Mouse (Mus musculus) heart, embryonic 11.5 days (tissue): ENCODE results near the gene Nedd9. TPM values are rescaled to one million over a fixed set of nuclear protein-coding genes. Genes with fewer than 3 reads are reported as not detected.

ENCODE experiments used
- ATAC-seq: fragments of 200-750 bp; cut with Nextera tagmentation; replicated peaks from 2 replicates; pipeline ENCODE4 v1.8.0; 2017; ENCODE audit warnings: moderate library complexity; ENCODE audit not compliant: insufficient number of reproducible peaks, low FRiP score, low TSS enrichment
- H3K27ac ChIP-seq: fragments of 300-500 bp; sonication (generic); 2 replicates; pipeline ENCODE4 v1.5.1; 2014; ENCODE audit warnings: mild to moderate bottlenecking, low read depth, low read length
- H3K27me3 ChIP-seq: fragments of 300-500 bp; sonication (generic); 2 replicates; pipeline ENCODE4 v1.6.1; 2014; ENCODE audit warnings: mild to moderate bottlenecking, low read length, mixed read lengths; ENCODE audit not compliant: control insufficient read depth, insufficient read depth
- H3K36me3 ChIP-seq: fragments of 300-500 bp; sonication (generic); 2 replicates; pipeline ENCODE4 v1.6.1; 2014; ENCODE audit warnings: mild to moderate bottlenecking, low read length, moderate library complexity, mixed read lengths; ENCODE audit not compliant: control insufficient read depth, insufficient read depth
- H3K4me1 ChIP-seq: fragments of 300-500 bp; sonication (generic); 2 replicates; pipeline ENCODE4 v1.6.1; 2014; ENCODE audit warnings: low read length; ENCODE audit not compliant: control insufficient read depth, insufficient read depth
- H3K4me2 ChIP-seq: fragments of 300-500 bp; sonication (generic); 2 replicates; pipeline ENCODE4 v1.6.1; 2014; ENCODE audit warnings: mild to moderate bottlenecking, moderate library complexity
- H3K4me3 ChIP-seq: fragments of 300-500 bp; sonication (generic); 2 replicates; pipeline ENCODE4 v1.5.1; 2014; ENCODE audit warnings: low read depth, low read length
- H3K9ac ChIP-seq: fragments of 300-500 bp; sonication (generic); 2 replicates; pipeline ENCODE4 v1.6.1; 2014; ENCODE audit warnings: mild to moderate bottlenecking, low read depth, low read length, moderate library complexity
- H3K9me3 ChIP-seq: fragments of 300-500 bp; sonication (generic); replicated peaks from 2 replicates; pipeline ENCODE4 v1.6.1; 2016; ENCODE audit warnings: low read length; ENCODE audit not compliant: control insufficient read depth
- WGBS: fragments of 180-500 bp; shearing (Covaris S2); extraction: QIAGEN DNeasy Blood & Tissue Kit; methylation state at CpG from one replicate; pipeline ENCODE4 v1.1.7; 2014; ENCODE audit not compliant: insufficient replicate concordance; 5-methylcytosine and 5-hydroxymethylcytosine counted together
- polyA plus RNA-seq: library from polyadenylated mRNA; unstranded; fragments of >200 nt; fragmentation: Nextera tagmentation; extraction: Ambion mirVana; gene quantifications from 2 replicates; pipeline ENCODE4 v1.2.1, GENCODE M21; 2014

Gene Nedd9
- polyA plus RNA-seq, 1 experiment from 2014 or later: 19.2 TPM

DNA sequence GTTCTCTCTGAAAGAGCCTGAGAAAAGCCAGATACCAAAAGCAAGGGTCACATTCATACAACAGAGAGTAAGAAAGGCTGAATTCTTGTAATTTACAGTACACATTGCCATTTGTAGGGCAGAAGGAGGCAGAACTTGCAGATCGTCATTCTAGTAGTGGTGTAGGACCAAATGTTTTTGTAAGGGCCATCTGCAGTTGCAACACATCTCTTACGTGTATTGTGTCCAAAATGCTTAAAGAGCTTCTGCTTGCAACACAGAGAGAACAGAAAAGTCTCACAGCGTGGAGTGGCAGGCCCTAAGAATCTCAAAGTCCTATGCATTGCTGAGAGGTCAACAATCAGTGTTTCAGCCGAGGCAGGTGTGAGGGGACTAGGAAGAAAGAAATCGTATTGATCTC is 18.9 kb downstream of the Nedd9 start:
- no peak overlapping the region for H3K9ac ChIP-seq
- ATAC-seq: no peak
- no peak overlapping the region for H3K27ac ChIP-seq
- no peak overlapping the region for H3K4me3 ChIP-seq
- H3K9me3 ChIP-seq: no peaks in the 10 kb centered on the region
- WGBS: 71% methylated on average over 5 of the region's 5 CpGs
- H3K36me3 ChIP-seq: no peaks in the 10 kb centered on the region
- no peak overlapping the region for H3K4me2 ChIP-seq
- H3K4me1 ChIP-seq: no peaks in the 10 kb centered on the region
- peaks cover 14% of the 10 kb centered on the region; the same call in 1 of the 2 replicates for H3K27me3 ChIP-seq

GRCm38 (mm10) chr13:41467036-41467435 is 20.1 kb downstream of the Nedd9 start:
- no peaks in the 10 kb centered on the region for H3K9me3 ChIP-seq
- H3K4me1 ChIP-seq: no peaks in the 10 kb centered on the region
- no peak overlapping the region for H3K4me2 ChIP-seq
- no peak overlapping the region for H3K9ac ChIP-seq
- no peak for ATAC-seq
- peaks cover 20% of the 10 kb centered on the region for H3K27me3 ChIP-seq
- no peak overlapping the region for H3K4me3 ChIP-seq
- 48% methylated on average over 2 of the region's 2 CpGs for WGBS
- H3K27ac ChIP-seq: no peak overlapping the region
- no peaks in the 10 kb centered on the region for H3K36me3 ChIP-seq

- Histone ChIP-seq H3K4me1 (no peaks in the 10 kb centered on the region), H3K4me2 (no peak overlapping the region), H3K9ac (no peak overlapping the region), H3K4me3 (no peak overlapping the region), H3K27ac (peak overlapping the region; percentile 62; the same call in 1 of the 2 replicates), H3K36me3 (no peaks in the 10 kb centered on the region), H3K9me3 (no peaks in the 10 kb centered on the region), H3K27me3 (peaks cover 24% of the 10 kb centered on the region)
- 93% methylated on average over 4 of the region's 4 CpGs for WGBS
- ATAC-seq: no peak
These were observed 20.5 kb downstream of the Nedd9 start for GRCm38 (mm10) chr13:41466616-41467015.

DNA sequence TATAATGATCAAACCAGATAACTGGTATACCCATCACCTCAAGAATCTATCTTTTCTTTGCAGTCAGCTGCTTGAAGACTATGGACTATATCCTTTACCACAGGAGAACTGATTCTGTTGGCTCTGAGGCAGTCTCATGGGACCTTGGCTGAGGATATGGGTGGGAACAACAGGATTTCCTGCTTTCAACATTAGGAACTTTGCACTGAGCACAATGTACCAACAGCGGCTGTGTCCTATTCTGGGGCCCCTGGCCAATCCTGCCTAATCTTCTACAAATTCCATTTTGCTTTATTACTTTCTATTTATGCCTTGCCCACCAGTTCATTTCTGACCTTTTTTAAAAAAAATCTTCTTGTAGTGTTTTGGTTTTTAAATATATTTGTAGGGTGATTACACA is 21.0 kb downstream of the Nedd9 start:
- H3K27me3 ChIP-seq: peaks cover 28% of the 10 kb centered on the region
- no peaks in the 10 kb centered on the region for H3K9me3 ChIP-seq
- H3K4me2 ChIP-seq: no peak overlapping the region
- no peaks in the 10 kb centered on the region for H3K36me3 ChIP-seq
- WGBS: 73% methylated on average over 1 of the region's 1 CpGs
- H3K27ac ChIP-seq: peak overlapping the region; percentile 62; the same call in 1 of the 2 replicates
- no peak for ATAC-seq
- no peak overlapping the region for H3K9ac ChIP-seq
- no peaks in the 10 kb centered on the region for H3K4me1 ChIP-seq
- no peak overlapping the region for H3K4me3 ChIP-seq

- Histone ChIP-seq H3K9ac (no peak overlapping the region), H3K36me3 (no peaks in the 10 kb centered on the region), H3K9me3 (no peaks in the 10 kb centered on the region), H3K4me1 (peaks cover 11% of the 10 kb centered on the region; the same call in 1 of the 2 replicates), H3K27me3 (peaks cover 56% of the 10 kb centered on the region), H3K4me3 (no peak overlapping the region), H3K27ac (no peak overlapping the region), H3K4me2 (no peak overlapping the region)
- ATAC-seq: no peak
- WGBS: 57% methylated on average over 3 of the region's 3 CpGs
These were observed 25.7 kb downstream of the Nedd9 start for GRCm38 (mm10) chr13:41461418-41461817.

GRCm38 (mm10) chr13:41459683-41460286 is 27.4 kb downstream of the Nedd9 start:
- no peak for ATAC-seq
- 74% methylated on average over 3 of the region's 3 CpGs for WGBS
- Histone ChIP-seq H3K9ac (no peak overlapping the region), H3K4me3 (no peak overlapping the region), H3K27ac (no peak overlapping the region), H3K4me2 (no peak overlapping the region), H3K9me3 (no peaks in the 10 kb centered on the region), H3K27me3 (peaks cover 56% of the 10 kb centered on the region), H3K36me3 (no peaks in the 10 kb centered on the region), H3K4me1 (peaks cover 16% of the 10 kb centered on the region; the same call in 1 of the 2 replicates)

DNA sequence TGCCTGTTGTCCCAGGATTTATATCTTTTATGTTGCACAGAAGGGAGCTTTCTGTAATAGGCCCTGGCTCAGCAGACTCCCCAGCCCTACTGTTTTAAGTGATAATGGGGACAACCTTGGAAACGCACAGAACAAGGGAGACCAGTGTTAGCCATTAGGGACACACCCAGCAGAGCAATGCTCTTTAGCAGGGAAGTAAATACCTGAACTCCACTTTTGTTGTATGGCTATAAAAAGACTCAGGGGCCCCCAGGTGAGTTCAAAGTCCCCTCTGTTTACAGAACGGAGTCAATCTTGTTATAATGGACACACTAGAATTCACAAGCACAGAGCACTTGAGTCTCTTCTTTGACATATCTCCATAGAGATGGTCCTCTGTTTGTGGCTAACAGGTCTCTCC is 28.5 kb downstream of the Nedd9 start:
- no peak overlapping the region for H3K9ac ChIP-seq
- no peak overlapping the region for H3K27ac ChIP-seq
- 52% methylated on average over 2 of the region's 2 CpGs for WGBS
- H3K36me3 ChIP-seq: no peaks in the 10 kb centered on the region
- H3K4me2 ChIP-seq: no peak overlapping the region
- no peaks in the 10 kb centered on the region for H3K9me3 ChIP-seq
- no peak for ATAC-seq
- peaks cover 16% of the 10 kb centered on the region; the same call in 1 of the 2 replicates for H3K4me1 ChIP-seq
- H3K27me3 ChIP-seq: peaks cover 66% of the 10 kb centered on the region
- H3K4me3 ChIP-seq: no peak overlapping the region

DNA sequence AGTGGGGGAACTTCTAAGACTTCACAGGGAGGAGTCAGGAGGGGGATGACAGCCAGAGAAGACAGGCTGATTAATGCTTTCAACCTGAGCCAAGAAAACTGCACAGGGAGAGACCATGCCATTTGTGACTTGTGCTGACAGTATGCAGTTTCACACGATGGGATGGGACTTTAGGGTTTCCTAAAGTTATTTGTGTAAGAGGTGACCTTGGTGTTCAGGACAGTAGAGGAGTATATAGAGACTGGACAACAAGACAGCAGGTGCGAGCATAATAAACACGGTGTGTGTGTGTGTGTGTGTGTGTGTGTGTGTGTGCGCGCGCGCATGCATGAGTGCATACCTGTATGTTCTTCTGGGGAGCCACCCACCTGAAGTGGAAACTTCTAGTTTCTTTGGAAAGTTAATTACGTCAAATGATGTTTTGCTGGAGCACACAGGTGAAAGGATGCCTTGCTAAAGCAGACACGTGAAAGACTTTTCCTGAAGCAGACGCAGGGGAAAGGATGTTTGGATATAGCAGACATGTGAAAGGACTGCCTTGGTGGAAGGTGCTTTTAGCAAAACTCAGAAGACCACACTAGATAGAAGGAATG is 29.3 kb downstream of the Nedd9 start:
- 0 out of 2 replicates have a peak, but pooled peaks have one; percentile 21 for ATAC-seq
- Histone ChIP-seq H3K27ac (no peak overlapping the region; the same call in 1 of the 2 replicates), H3K4me3 (no peak overlapping the region), H3K9ac (no peak overlapping the region), H3K36me3 (no peaks in the 10 kb centered on the region), H3K4me2 (no peak overlapping the region), H3K27me3 (peaks cover 72% of the 10 kb centered on the region), H3K4me1 (peaks cover 16% of the 10 kb centered on the region; the same call in 1 of the 2 replicates), H3K9me3 (no peaks in the 10 kb centered on the region)
- 77% methylated on average over 10 of the region's 10 CpGs for WGBS
